Mouse (Mus musculus): Measurements from ENCODE around the gene Zfp60.

DNA sequence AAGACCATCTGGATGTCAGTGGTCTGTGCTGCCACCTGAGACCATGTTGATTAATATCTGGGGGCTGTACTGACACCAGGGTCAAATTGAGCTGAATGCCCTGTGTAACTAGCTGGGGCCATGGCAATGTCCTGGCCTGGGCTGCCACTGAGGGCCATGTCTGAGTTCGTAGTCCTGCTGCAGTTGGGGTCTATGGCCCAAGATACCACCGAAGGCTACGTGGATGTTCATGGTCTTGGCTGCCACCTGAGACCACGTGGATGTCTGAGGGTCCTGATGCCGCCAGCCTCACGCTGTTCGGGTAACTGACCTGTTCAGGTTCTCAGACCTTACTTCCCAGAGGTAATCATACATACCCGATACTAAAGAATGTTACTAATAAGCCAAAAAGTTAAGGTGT is 9.2 kb upstream of the Zfp60 start:
- TF ChIP-seq EP300 (IDR thresholded peaks at IDR 0.05; ENCODE audit: insufficient read depth, low read depth, low read length) (no peak), POLR2A (IDR thresholded peaks at IDR 0.05; ENCODE audit: insufficient read depth, low read depth, low read length) (no peak)
